Mouse (Mus musculus) MEL (cell line): ENCODE data around the gene Ppp6r2. TPM values are rescaled to one million over a fixed set of nuclear protein-coding genes. Genes with fewer than 3 reads are reported as not detected.

Experiments used
- DNase-seq: peaks from one replicate; pipeline ENCODE4 v3.0.0; 2011; ENCODE audit warnings: low read depth, low spot score
- H3K27ac ChIP-seq: 2 replicates; pipeline ENCODE4 v1.5.1; 2012; ENCODE audit warnings: low read depth, mild to moderate bottlenecking, control low read depth, low read length, moderate library complexity; ENCODE audit not compliant: control insufficient read depth
- H3K27me3 ChIP-seq, 2 experiments: fragments of 150-350 bp in 1 of 2; sonication (generic) in 1 of 2; 2 replicates each; pipeline ENCODE4 v1.6.1; 2012; ENCODE audit warnings: low read length in 2 of 2, mild to moderate bottlenecking in 2 of 2, improper control_type of control experiment in 1 of 2, moderate library complexity in 1 of 2; ENCODE audit not compliant: insufficient read depth in 2 of 2, control insufficient read depth in 1 of 2
- H3K36me3 ChIP-seq, 2 experiments: 2 replicates each; pipeline ENCODE4 v1.6.1; 2012 to 2014; ENCODE audit warnings: low read length in 2 of 2, improper control_type of control experiment in 1 of 2, inconsistent platforms in 1 of 2, mild to moderate bottlenecking in 1 of 2; ENCODE audit not compliant: insufficient read depth in 2 of 2, control insufficient read depth in 1 of 2
- H3K4me1 ChIP-seq, 2 experiments: fragments of 150-350 bp in 1 of 2; sonication (generic) in 1 of 2; 2 replicates each; pipeline ENCODE4 v1.6.1; 2012; ENCODE audit warnings: low read length in 2 of 2, improper control_type of control experiment in 1 of 2, mild to moderate bottlenecking in 1 of 2; ENCODE audit not compliant: insufficient read depth in 2 of 2, control insufficient read depth in 1 of 2
- H3K4me3 ChIP-seq, 2 experiments: fragments of 150-350 bp in 1 of 2; sonication (generic) in 1 of 2; 2 replicates each; pipeline ENCODE4 v1.5.1; 2012; ENCODE audit warnings: low read depth in 2 of 2, low read length in 2 of 2, mild to moderate bottlenecking in 2 of 2, moderate library complexity in 2 of 2, control low read depth in 1 of 2, improper control_type of control experiment in 1 of 2; ENCODE audit not compliant: control insufficient read depth in 1 of 2, insufficient read depth in 1 of 2
- H3K79me2 ChIP-seq: 2 replicates; pipeline ENCODE4 v1.6.1; 2012; ENCODE audit warnings: mild to moderate bottlenecking, low read length, moderate library complexity; ENCODE audit not compliant: control insufficient read depth, poor library complexity, insufficient read depth
- H3K9ac ChIP-seq: 2 replicates; pipeline ENCODE4 v1.6.1; 2012; ENCODE audit warnings: low read depth, mild to moderate bottlenecking, control low read depth, low read length, moderate library complexity; ENCODE audit not compliant: control insufficient read depth, poor library complexity, severe bottlenecking
- H3K9me3 ChIP-seq: fragments of 150-350 bp; sonication (generic); replicated peaks from 2 replicates; pipeline ENCODE4 v1.6.1; 2012; ENCODE audit warnings: mild to moderate bottlenecking, low read length, improper control_type of control experiment, moderate library complexity; ENCODE audit not compliant: insufficient read depth
- BHLHE40 ChIP-seq: IDR thresholded peaks from 2 replicates; pipeline ENCODE4 v1.6.1; 2012; ENCODE audit warnings: low read depth, mild to moderate bottlenecking, inconsistent platforms, low read length, improper control_type of control experiment, borderline replicate concordance
- CHD2 ChIP-seq: IDR thresholded peaks from 2 replicates; pipeline ENCODE4 v1.6.1; 2011; ENCODE audit warnings: low read length, improper control_type of control experiment
- CTCF ChIP-seq, 3 experiments: IDR thresholded peaks in 2 of 3; conservative IDR thresholded peaks in 1 of 3; 2 replicates each; pipeline ENCODE4 v1.5.1; 2011 to 2012; ENCODE audit warnings: low read length in 3 of 3, low read depth in 2 of 3, mild to moderate bottlenecking in 2 of 3, improper control_type of control experiment in 1 of 3, inconsistent platforms in 1 of 3, mixed read lengths in 1 of 3, moderate library complexity in 1 of 3; ENCODE audit not compliant: control insufficient read depth in 1 of 3, insufficient read depth in 1 of 3, poor library complexity in 1 of 3, severe bottlenecking in 1 of 3
- E2F4 ChIP-seq: IDR thresholded peaks from 2 replicates; pipeline ENCODE4 v1.6.1; 2011; ENCODE audit warnings: low read depth, low read length, improper control_type of control experiment, borderline replicate concordance
- JUND ChIP-seq: IDR thresholded peaks from 2 replicates; pipeline ENCODE4 v1.6.1; 2011; ENCODE audit warnings: low read depth, mild to moderate bottlenecking, improper control_type of control experiment, low read length
- MAFK ChIP-seq: IDR thresholded peaks from 2 replicates; pipeline ENCODE4 v1.6.1; 2011; ENCODE audit warnings: low read depth, mild to moderate bottlenecking, low read length, improper control_type of control experiment, borderline replicate concordance
- MAZ ChIP-seq: IDR thresholded peaks from 2 replicates; pipeline ENCODE4 v1.6.1; 2012; ENCODE audit warnings: low read depth, mild to moderate bottlenecking, inconsistent platforms, low read length, improper control_type of control experiment
- NELFE ChIP-seq: IDR thresholded peaks from 2 replicates; pipeline ENCODE4 v1.6.1; 2011; ENCODE audit warnings: low read depth, low read length, improper control_type of control experiment
- RAD21 ChIP-seq: IDR thresholded peaks from 2 replicates; pipeline ENCODE4 v1.6.1; 2011; ENCODE audit warnings: mild to moderate bottlenecking, low read depth, low read length, improper control_type of control experiment
- RCOR1 ChIP-seq: IDR thresholded peaks from 2 replicates; pipeline ENCODE4 v1.6.1; 2012; ENCODE audit warnings: low read depth, mild to moderate bottlenecking, inconsistent platforms, low read length, improper control_type of control experiment
- SIN3A ChIP-seq: IDR thresholded peaks from 2 replicates; pipeline ENCODE4 v1.6.1; 2012; ENCODE audit warnings: low read length, improper control_type of control experiment, inconsistent platforms
- SMC3 ChIP-seq: IDR thresholded peaks from 2 replicates; pipeline ENCODE4 v1.6.1; 2011; ENCODE audit warnings: low read depth, low read length, improper control_type of control experiment
- USF2 ChIP-seq, 2 experiments: IDR thresholded peaks; 2 replicates each; pipeline ENCODE4 v1.6.1; 2011 to 2012; ENCODE audit warnings: improper control_type of control experiment in 2 of 2, low read length in 2 of 2, borderline replicate concordance in 1 of 2, inconsistent platforms in 1 of 2, low read depth in 1 of 2, mild to moderate bottlenecking in 1 of 2; ENCODE audit not compliant: insufficient read depth in 1 of 2
- ZC3H11A ChIP-seq: IDR thresholded peaks from 2 replicates; pipeline ENCODE4 v1.6.1; 2012; ENCODE audit warnings: low read depth, mild to moderate bottlenecking, inconsistent platforms, low read length, improper control_type of control experiment
- ZMIZ1 ChIP-seq: IDR thresholded peaks from 2 replicates; pipeline ENCODE4 v1.6.1; 2012; ENCODE audit warnings: low read depth, mild to moderate bottlenecking, inconsistent platforms, low read length, improper control_type of control experiment, moderate library complexity
- polyA plus RNA-seq, 2 experiments: library from polyadenylated mRNA; stranded (reverse) in 1 of 2; unstranded in 1 of 2; fragments of >175 nt in 1 of 2; fragments of >200 nt in 1 of 2; gene quantifications; 2 replicates each; pipeline versions ENCODE4 v1.2.1 to v1.2.4; 2012; ENCODE audit warnings: low replicate concordance in 2 of 2, low read depth in 1 of 2; ENCODE audit not compliant: insufficient read length in 2 of 2, insufficient read depth in 1 of 2, missing spikeins in 1 of 2
- total RNA-seq: library from RNA; depleted of rRNA; stranded (reverse); fragments of 300-350 nt; gene quantifications from 2 replicates; pipeline ENCODE4 v1.2.3, GENCODE M21; 2012

Ppp6r2 gene
- total and polyA plus RNA-seq, 3 experiments = 15.5 to 23.2 TPM; not detected in 1

GRCm38 (mm10) chr15:89178954-89179629 is 32.3 kb upstream of the Ppp6r2 start:
- no peak for DNase-seq
- Histone ChIP-seq H3K4me1 (peaks cover 4 to 16% of the 10 kb centered on the region in 2 experiments; a peak in 3 of 4 replicates), H3K9ac (no peak overlapping the region)

GRCm38 (mm10) chr15:89179630-89179964 is 31.8 kb upstream of the Ppp6r2 start:
- Histone ChIP-seq H3K4me3 (no peak overlapping the region), H3K27me3 (no peaks in the 10 kb centered on the region), H3K36me3 (peaks cover 0 to 11% of the 10 kb centered on the region in 2 experiments; a peak in 2 of 4 replicates), H3K4me1 (peaks cover 4 to 16% of the 10 kb centered on the region in 2 experiments; a peak in 3 of 4 replicates), H3K79me2 (no peaks in the 10 kb centered on the region), H3K9me3 (no peaks in the 10 kb centered on the region), H3K27ac (no peak overlapping the region), H3K9ac (no peak overlapping the region)
- no peak for TF ChIP-seq BHLHE40
- TF ChIP-seq ZC3H11A = no peak
- TF ChIP-seq SIN3A = no peak
- TF ChIP-seq MAZ = no peak
- TF ChIP-seq RCOR1 = no peak
- TF ChIP-seq NELFE = no peak
- no peak for DNase-seq

More at GRCm38 (mm10) chr15:89178954-89179629, 32.3 kb upstream of the Ppp6r2 start:
- no peaks in the 10 kb centered on the region for H3K79me2 ChIP-seq
- TF ChIP-seq MAFK = no peak
- no peak for TF ChIP-seq USF2 (IDR thresholded peaks at IDR 0.05; ENCODE audit: borderline replicate concordance in 1 of 2, insufficient read depth in 1 of 2, low read depth in 1 of 2, low read length in 2 of 2)
- no peak for TF ChIP-seq SMC3
- no peak for TF ChIP-seq E2F4
- no peak for TF ChIP-seq JUND
- no peak for TF ChIP-seq CHD2
- no peak for TF ChIP-seq ZMIZ1
- no peak for TF ChIP-seq RAD21
- no peak for TF ChIP-seq CTCF (IDR thresholded peaks at IDR 0.05 in 2 of 3, conservative IDR thresholded peaks at IDR 0.05 in 1 of 3; ENCODE audit: control insufficient read depth in 1 of 3, insufficient read depth in 1 of 3, low read depth in 2 of 3, low read length in 3 of 3, poor library complexity in 1 of 3, severe bottlenecking in 1 of 3)
- no peak overlapping the region for H3K27ac ChIP-seq
- peaks cover 0 to 11% of the 10 kb centered on the region in 2 experiments; a peak in 2 of 4 replicates for H3K36me3 ChIP-seq
- H3K27me3 ChIP-seq = no peaks in the 10 kb centered on the region
- no peaks in the 10 kb centered on the region for H3K9me3 ChIP-seq
- no peak overlapping the region for H3K4me3 ChIP-seq
